Mouse (Mus musculus): ENCODE data around the gene BC028528.
"Not testable (repeated sequence)": the region's sequence is repeated elsewhere in the genome, so short reads cannot be mapped to it uniquely, and the experiment has no call there.

BC028528 gene

DNA sequence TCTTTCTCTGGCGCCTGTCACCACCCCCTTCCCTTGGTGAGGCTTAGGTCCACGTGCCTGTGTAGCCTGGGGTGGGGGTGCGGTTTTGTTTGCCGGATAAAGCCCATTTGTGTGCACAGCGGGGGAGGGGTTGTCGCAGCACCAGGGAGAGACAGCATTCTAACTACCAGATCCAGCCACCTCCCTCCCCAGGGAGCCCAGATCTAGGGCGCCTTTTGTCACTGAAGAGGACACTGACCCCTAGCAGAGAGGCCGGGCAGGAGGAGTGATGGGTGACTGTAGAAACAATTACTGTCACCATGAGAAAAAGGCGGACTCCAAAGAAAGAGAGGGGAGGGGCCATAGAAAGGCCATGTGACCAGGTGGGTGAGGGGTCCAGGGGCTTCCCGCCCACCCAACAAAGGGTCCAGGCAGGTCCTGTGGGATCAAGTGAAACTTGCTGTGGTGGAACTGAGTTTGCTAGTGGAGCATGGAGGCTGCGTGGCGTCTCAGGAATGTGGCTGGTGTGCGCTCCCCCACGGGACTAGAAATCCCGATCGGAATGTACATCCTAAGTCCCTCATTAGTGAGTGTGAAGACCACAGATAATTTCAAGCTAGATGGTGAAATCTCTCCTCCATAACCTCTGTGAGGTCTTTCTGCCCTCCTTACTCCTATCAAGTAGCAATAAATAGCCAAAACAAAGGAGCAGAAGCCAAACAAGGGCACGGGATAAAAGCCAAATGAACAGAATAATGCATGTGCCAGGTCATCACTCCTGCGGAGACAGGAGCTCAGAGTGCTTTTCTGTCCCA is 13.5 kb upstream of the BC028528 start:
- no peak for DNase-seq (ENCODE audit: low read depth, low spot score)

DNA sequence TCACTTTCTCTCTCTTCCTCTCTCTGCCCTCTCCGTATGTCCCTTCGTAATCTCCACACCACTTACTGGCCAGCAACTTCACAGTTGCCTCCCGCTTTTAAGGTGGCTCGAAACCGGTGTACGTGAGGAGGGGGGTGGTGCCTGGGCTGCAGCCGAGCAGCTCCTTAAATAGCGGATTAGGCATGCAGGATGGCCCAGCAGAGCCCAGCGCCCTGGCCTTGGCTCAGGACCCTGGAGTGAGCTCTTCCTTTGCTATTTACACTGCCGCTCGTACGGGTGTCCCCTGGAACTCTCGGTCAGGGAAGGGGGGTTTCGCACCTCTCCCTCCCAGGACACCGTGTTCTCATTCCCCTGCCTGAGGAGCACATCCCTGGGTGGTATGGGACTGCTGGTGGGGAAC is 12.8 kb upstream of the BC028528 start, which contains the start of gene Car14:
Car14 (minus strand) TSS at position 124 of the 400 bp plus-strand sequence.
- no peak for DNase-seq (ENCODE audit: low read depth, low spot score)

DNA sequence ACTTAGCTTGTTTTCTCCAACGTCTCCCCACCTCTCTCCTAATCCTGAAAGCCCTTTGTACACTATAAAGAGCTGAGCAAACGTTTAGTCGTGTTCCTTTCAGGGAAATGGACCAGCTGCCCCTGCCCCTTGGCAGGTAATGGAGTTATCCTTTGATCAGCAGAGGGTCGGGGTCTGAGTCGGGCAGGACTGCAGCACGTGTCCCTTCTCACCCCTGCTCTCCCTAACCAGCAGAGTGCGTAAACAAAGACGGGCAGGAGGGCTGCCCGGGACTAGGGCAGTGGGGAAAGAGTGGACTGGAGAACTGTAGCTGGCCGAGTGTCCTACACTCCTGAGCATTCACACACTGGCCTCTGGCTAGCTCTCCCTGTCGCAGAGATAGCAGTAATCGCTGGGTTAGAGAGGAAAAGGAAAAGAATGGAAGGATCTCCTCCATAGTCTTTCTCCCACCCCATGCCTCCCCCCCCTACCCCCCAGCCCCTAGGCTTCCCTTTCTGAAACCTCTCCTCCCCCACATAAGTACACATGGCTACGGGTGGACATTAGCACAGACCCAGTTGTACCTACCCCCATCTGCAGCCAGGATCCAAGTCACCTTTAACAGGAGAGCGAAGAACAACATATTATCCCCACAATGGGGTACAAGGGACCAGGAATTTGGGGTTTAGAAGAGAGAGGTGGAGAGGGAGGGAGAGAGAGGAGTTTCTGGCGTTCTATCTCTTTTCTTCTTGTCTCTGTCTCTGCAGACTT is 12.1 kb upstream of the BC028528 start:
- DNase-seq (ENCODE audit: low read depth, low spot score) = no peak

DNA sequence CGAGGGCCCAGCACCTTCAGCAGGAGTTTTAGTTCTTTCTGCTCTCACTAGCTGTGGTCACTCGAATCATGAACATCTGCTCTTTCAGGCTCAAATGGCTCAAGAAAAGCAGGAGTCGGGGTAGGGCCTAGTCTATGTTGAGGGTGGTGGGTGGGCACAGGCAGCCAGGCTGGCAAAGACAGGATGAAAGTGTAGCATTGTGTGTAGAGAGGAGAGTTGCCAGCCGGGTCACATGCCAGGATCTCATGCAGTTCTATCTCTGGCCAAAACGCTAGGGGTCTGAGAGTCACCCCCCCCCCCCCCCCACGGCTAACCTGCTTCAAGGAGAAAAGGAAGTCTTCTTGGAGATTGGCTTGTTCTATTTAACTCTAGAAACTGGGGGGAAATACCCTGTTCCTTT is 10.8 kb upstream of the BC028528 start:
- DNase-seq (ENCODE audit: low read depth, low spot score) = no peak

DNA sequence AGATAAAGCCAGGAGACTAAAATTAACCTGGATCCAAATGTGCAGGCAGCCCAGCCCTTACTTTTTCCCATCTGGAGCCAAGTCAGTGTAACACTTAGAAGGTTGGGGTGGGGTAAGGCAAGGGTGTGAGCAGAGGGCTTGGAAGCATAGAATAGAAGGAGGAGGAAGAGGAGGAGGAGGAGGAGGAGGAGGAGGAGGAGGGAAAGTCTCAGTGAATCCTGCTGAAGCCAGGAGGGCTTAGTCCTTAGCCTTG is 10.5 kb upstream of the BC028528 start:
- DNase-seq (ENCODE audit: low read depth, low spot score) = no peak

DNA sequence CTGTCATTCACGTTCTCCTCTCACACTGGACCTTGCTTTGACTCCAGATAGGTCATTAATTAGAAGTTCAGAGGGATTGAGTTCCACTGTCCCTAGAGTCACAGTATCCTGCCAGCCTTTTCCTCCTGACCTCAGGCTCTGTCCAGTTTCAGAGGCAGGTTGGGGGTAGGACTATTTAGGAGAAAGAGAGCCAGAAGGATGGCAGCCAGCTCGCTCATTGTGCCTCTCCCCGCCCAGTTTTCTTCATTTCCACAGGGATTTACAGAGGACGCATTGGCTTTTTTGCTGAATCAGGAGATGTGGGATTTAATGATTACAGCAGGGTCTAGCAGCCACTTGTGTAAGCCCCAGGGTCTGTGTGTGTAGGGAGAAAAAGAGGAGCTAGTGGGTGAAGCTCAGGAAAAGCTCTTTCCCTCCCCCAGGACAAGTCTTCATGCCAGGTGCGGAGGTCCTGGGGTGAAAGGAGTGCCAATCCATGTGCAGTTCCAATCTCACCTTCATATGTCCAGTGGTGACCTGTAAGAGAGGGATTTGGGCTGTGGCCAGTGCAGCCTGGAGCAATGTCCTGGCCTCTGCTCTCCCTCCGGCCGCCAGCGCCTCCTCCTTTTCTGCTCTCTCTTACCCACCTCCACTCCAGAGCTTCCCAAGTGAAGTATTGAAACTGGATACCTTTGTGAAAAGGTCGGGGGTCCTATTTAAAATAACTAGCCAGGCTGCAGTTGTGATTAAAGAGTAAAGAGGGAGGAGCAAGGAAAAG is 10.0 kb upstream of the BC028528 start:
- no peak for DNase-seq (ENCODE audit: low read depth, low spot score)

DNA sequence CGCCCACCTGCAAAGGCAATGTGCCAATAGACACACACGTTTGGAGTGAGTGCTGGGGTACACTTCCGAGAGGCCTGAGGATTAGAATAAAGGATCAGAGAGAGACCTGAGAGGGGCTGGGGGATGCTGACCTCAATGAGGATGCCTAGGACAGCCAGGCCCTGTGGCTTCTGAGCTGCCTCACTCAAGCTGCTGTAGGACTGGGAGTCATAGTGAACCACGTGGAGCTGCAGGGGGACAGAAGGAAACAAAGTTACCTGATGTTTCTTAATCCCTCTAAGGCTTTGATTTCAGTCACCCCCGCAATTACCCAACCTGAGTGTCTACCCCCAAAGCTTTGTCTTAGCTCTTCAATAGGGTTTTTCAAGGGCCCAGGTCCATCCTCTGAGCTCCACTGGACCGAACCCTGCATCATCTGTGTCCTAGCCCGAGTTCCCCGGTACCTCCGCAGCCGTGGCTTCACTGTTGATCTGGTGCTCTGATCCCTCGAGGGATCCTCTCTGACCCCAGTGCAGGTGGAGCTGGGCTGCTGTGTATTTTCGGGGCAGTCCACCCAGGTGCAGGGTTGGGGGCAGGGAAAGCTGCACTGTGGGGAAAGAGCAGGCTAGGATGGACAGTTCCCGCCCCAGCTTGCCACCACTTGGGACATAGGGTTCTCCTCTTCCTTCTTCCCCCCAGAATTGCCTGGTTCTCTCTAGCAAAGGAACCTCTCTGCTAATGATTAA is 8.2 kb upstream of the BC028528 start:
- DNase-seq (ENCODE audit: low read depth, low spot score) = no peak

DNA sequence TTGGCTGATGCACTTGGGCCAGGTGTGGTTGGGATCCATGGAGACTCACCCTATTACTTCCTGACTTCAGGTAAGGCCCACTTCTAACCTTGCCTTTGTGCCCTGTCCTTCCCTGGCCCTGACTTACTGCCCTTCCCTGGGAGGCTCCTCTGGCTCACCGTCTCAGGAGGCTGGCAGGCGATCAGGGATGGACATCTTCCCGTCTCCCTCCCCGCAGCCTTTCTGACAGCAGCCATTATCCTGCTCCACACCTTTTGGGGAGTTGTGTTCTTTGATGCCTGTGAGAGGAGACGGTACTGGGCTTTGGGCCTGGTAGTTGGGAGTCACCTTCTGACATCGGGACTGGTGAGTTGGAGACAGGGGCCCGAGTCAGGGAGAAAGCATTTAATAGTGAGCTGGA is 3.7 kb upstream of the BC028528 start:
- not testable (repeated sequence) for DNase-seq (ENCODE audit: low read depth, low spot score)

DNA sequence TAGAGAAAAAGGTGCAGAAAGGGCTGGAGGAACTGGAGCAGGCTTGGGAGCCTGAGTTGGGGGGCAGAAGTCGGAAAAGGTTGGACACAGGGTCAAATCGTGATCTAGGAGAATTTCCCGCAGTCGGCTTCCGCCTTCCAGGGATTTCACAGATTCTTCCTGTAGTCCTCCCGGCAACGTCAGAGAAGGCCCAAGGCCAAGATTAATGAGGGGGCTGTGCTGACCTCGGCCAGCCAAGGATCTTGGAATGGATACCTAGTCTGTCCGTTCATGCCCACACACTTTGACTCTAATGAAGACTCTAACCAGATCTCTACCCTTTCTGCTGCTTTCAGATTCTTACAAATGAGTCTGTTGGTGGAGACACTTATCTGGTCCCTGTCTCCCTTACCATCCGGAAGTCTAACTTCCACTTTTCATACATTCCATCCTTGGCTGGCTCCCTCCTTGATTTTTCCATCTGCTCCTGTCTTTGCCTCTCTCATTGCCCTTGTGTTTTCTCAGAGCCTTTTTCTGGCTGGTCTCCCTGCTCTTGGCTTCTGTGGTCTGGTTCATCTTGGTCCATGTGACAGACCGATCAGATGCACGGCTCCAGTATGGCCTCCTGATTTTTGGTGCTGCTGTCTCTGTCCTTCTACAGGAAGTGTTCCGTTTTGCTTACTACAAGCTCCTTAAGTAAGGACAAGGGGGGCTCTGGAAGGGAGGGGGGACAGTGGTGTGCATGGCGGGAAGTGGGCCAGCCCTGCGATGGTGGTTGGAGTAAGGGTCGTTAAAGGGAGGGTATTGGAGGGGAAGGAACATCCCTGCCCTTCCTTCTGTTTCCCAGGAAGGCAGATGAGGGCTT is 2.7 kb upstream of the BC028528 start:
- peak; percentile 48 for DNase-seq (ENCODE audit: low read depth, low spot score)

DNA sequence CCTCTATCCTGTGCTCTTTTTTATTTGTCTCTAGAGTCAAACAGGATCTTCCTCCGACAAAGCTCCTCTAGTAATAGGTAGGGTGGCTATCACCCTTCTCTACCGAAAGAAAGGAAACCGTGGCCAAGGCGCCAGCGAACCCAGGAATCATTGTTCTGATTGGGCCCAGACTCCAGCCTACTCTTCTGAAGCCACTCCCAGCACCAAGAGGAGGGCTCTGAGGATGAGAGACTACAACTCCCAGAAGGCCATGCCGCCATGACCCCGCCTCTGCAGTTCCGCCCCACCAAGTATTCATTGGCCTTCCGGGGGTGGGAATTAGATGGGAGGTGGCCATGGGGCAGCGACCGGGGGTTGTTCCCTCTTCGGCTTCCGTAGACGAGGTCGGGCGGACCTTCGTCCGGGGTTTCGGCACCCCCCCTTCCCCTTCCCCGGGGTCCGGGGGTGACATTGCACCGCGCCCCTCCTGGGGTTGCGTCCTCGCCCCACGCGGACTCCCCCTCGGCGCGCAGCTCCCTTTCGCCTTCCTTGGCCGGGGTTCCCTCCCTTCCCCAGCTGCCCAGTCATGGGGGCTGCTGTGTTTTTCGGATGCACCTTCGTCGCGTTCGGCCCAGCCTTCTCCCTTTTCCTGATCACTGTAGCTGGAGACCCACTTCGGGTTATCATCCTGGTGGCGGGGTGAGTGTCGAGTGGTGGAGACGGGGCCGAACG is 2.0 kb upstream of the BC028528 start, which contains the start of gene Aph1a:
Aph1a (plus strand) TSS at position 364 of the 711 bp plus-strand sequence.
- peak; percentile 98 for DNase-seq (ENCODE audit: low read depth, low spot score)

DNA sequence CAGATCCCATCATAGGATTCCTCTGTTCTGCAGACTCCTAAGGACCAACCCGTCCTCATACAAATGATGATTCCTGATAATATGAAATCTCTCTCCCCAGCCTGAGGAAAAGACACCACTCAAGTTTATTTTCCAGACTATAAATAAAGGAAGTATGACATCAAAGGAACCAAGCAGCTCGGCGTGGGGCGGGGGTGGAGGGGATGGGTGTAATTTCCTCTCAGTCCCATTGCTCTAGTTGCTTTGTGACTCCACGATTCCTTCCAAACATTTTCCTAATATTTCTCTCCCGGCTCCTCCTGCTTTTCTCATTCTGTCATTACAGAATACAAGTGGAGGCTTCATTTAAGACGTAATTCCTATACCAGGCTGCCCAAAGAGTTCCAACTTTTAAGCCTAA is 1.3 kb upstream of the BC028528 start:
- DNase-seq (ENCODE audit: low read depth, low spot score) = no peak

DNA sequence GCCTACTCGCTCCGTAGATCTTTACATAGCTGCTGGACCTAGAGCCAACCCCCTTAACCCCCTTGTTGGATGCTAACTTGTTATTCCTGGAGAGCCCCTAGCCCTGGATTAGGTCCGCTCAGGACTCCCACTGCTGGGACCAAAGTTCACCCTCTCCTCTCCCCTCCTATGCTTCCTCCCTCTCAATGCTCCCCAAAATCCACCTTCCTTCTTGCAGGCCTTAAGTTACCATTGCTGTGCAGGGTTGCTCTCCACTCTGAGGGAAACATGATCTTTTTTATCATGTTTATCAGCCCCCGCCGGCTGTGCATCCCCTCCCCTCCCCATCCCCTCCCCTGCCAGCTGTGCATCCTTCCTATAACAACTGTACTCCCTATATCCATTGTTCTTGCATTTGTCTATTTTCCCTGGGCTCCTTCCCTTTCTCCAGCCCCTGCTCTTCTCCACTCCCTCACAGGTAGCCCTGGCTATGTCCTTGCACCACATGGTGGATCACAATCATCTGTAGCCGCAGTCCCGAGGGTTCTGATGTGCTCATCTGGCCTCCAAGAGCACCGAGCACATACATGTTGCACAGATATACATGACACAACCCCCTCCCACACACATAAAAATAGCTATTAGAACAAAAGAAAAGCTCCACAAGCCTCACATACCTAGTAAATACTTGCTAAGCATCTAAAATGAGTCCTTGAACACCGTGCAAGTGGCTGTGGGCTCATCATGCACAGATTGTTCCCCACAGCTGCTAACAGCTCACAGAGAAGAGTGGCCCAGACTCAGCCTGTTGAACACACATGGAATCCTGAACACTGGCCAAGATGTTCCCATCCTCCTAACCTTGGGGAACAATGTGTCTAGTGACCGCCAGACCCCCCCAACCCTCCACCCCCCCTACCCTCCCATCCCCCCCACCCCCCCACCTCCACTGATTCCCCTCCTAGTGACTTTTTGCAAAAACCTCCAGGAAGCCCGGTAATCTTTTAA is 554 bp upstream of the BC028528 start:
- DNase-seq (ENCODE audit: low read depth, low spot score) = no peak

DNA sequence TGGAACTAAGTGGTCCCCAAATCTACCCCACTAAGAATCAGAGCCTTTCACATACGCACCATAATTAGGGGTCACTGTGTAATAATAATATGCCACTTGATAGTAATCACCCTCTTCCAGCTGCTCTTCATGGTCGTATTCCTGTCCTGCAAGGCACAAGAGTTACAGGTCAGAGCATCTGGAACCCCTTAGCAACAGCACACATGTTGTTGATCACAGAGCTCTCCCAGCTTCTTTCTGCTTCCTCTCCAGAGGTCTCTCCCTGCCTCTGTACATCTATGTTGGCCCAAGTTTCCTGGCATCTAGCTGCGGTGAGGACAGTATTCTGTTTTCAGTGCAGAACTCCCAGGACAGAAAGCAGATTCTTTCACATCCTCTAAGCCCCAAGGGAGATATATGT is 2.1 kb downstream of the BC028528 start:
- no peak for DNase-seq (ENCODE audit: low read depth, low spot score)

DNA sequence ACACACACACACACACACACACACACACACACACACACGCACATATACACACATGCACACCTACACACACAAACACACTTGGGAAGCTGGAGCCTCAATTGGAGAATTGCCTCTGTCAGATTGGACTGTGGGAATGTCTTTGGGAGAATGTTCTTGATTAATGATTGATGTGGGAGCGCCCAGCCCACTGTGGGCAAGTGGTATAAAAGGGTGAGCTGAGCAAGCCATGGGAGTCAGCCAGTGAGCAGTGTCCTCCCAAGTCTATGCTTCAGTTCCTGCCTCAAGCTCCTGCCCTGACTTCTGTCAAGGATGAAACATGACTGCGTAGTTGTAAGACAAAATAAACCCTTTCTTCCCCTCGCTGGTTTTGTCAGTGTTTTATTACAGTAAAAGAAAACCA is 4.2 kb downstream of the BC028528 start:
- DNase-seq (ENCODE audit: low read depth, low spot score) = no peak

DNA sequence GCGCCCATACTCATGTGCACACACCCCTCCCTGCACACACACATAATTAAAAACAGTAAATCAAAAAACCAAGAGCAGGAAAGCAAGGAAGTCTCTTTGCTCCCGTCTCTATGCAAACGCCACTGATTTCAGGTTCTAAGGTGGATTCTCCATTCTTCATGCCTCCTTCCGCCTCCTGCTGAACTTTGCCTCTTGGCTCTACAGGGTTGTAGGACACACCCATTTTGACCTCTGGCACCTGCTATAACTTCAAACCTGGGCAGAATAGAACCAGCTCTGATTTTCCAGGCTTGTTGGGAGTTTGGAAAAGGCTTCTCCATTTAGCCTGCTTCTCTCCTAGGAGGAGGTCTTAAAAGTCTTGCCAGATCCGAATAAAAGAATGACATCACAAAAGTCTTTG is 7.4 kb downstream of the BC028528 start:
- DNase-seq (ENCODE audit: low read depth, low spot score) = no peak

DNA sequence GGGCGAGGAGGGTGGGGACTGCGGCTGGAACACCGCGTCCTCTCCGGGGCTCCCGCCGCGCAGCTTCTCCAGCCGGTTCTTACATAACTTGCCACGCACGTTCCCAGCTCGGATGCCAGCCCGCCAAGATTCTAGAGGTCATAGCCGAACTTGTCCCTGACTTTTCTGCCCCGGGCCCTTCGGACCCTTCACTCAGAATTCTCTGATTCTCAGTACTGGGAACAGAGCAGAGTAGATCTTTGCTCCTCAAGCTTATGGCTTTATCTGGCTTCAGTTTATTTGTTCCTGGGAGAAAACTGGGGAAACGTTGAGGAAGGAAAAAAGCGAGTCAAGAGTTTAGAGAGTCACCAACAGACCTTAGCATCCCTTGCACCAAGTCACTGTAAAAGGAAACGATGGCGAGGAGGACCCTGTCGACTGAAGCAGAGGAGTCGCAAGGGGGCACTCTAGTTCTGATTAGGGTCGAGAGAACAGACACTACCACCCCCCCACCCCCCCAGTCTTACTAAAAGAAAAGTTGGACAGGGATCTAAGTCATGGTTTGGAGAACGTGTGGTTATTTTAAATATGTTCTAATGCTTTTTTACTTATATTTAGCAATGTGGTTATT is 8.9 kb downstream of the BC028528 start:
- DNase-seq (ENCODE audit: low read depth, low spot score) = no peak

DNA sequence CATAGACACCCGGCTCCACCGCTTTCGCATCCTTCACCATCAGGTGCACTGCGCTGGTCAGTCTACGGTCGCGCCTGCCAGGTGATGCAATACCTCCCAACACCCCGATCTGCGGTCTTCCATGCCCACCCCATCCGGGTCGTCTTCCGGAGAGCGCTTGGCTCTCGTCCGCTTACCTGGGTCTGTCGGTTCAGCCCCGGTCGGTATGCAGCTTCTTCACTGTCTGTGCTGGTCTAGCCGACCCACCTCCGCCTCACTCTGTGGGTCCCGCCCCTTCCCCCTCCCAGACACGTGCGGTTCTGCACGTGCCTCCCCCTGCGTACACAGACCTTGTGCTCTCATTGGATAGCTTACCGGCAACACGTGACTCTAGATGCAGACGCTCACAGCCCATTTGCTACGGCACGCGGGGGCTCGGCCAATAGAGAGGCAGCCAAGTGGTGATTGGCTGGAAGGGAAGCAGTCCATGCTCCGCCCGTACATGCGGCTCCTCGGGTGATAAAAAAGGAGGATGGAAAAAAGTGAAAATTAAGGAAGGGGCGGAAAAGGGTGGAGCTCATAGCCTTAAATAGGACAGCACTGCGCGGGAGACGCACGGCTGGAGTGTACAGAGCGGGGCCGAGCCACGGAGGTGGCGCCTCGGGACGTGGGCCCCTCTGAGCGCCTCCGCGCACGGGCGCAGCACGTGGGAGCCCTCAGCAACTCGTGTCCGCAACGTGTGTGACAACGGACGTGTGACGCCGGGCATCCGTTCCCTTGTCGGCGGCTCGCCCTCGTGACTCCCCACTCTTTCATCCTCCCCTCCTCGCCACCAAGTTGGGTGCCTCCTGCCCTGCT is 9.6 kb downstream of the BC028528 start, which contains the start of gene Ciart:
Ciart (minus strand) TSS at position 273 of the 837 bp plus-strand sequence.
- DNase-seq (ENCODE audit: low read depth, low spot score) = no peak

DNA sequence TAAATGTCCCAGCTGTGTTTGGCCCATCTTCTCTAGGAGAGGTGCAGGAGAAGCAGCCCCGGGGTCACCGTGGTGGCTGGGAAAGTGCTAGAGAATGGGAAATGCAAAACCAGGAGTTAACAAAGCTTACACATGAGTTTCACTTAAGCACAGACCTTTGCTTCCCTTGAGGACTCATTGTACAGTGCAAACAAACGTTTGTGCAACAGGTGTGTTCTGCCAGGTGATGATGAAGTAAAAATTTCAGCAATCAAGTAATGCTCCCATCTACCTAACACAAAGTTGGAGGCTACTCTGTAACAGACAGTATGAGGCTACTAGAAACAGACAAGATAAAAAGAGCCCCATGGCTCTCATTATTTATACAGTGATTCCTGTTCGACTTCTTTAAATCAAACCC is 12.7 kb downstream of the BC028528 start:
- DNase-seq (ENCODE audit: low read depth, low spot score) = no peak

All from A20 (cell line).